Mouse (Mus musculus): ENCODE results near the gene Pdxdc1. TPM values are rescaled to one million over a fixed set of nuclear protein-coding genes. Genes with fewer than 3 reads are reported as not detected.

Gene Pdxdc1
- total RNA-seq, 2 experiments from 2014 or later: 72.8 to 74.1 TPM

GRCm38 (mm10) chr16:13920093-13920492 lies 17.2 kb upstream of the Pdxdc1 start:
- no peak overlapping the region for H3K27ac ChIP-seq
- TF ChIP-seq CTCF (conservative IDR thresholded peaks at IDR 0.05): no peak
- H3K4me3 ChIP-seq: no peak overlapping the region
- DNase-seq (ENCODE audit: low spot score in 2 of 2): no peak

- DNase-seq (ENCODE audit: low spot score in 2 of 2): no peak
- H3K4me3 ChIP-seq: no peak overlapping the region
- no peak overlapping the region for H3K27ac ChIP-seq
- no peak for TF ChIP-seq CTCF (conservative IDR thresholded peaks at IDR 0.05)
Measured at GRCm38 (mm10) chr16:13907297-13907696, 4.4 kb upstream of the Pdxdc1 start.

DNA sequence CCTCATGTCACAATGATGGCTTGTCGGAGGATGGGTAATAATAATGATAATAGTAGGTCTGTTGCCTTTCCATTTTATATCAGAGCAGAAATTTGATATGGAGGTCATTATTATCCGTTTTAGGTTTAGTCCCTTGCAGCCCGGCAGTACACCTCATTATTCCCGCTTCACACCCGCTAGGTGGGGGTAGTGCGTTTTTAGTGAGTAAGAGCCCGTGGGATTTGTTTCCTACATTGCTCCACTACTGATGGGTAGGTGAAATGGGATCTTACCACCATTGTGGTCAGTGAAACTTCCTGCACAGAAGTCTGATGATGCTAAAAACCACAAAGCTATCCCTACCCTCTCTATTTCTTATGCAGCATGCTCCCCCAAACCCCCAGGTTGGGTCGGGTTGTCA lies 557 bp upstream of the Pdxdc1 start:
- H3K4me3 ChIP-seq: peak overlapping the region; percentile 98
- peak overlapping the region; percentile 96 for H3K27ac ChIP-seq
- peak; percentile 76 to 81 for DNase-seq (ENCODE audit: low spot score in 2 of 2)
- peak; percentile 87 for TF ChIP-seq CTCF (conservative IDR thresholded peaks at IDR 0.05)

DNA sequence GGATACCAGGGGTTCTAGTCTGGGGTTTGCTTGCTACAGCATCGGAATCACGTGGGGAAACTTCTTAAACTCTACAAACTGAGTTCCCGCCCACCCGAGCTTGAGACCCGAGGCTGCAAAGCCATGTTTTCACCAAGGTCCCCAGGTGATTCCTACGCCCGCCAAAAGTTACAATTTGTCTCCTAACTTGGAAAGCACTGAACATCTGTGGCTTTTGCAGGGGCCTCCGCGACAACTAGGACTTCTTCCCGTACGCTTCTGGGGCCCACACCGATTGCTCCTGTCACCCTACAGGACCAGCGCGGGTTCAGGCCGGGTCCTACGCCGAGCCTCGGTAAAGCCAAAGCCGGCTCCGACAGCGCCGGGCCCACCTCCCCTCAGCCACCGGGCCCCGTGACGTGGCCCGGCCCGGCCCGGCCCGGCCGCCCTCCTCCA lies 517 bp downstream of the Pdxdc1 start:
- peak overlapping the region; percentile 98 for H3K4me3 ChIP-seq
- no peak for DNase-seq (ENCODE audit: low spot score in 2 of 2)
- H3K27ac ChIP-seq: peak overlapping the region; percentile 96
- TF ChIP-seq CTCF (conservative IDR thresholded peaks at IDR 0.05): no peak

DNA sequence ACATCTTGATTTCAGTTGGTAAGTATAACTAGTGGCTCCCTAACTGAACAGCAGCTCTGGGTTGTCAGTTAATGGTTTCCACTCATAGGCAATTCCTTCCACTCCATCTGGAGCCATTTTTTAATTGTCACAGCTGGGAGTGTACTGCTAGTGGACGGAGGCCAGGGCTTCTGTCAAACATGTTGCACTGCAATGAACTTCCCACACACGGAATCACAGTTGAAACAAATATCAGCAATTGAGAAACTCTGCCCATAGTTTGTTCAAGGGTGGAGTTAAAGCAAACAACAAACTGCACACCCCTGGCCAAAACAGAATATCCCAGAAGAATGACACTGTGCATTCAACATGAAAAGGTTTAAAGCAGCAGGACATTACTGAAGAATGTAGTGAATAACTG lies 4.0 kb downstream of the Pdxdc1 start:
- no peak overlapping the region for H3K27ac ChIP-seq
- TF ChIP-seq CTCF (conservative IDR thresholded peaks at IDR 0.05): no peak
- H3K4me3 ChIP-seq: no peak overlapping the region
- DNase-seq (ENCODE audit: low spot score in 2 of 2): peak; percentile 19 to 37

GRCm38 (mm10) chr16:13896357-13896756 lies 6.6 kb downstream of the Pdxdc1 start:
- no peak for TF ChIP-seq CTCF (conservative IDR thresholded peaks at IDR 0.05)
- Histone ChIP-seq H3K4me3 (no peak overlapping the region), H3K27ac (no peak overlapping the region)
- DNase-seq (ENCODE audit: low spot score in 2 of 2): no peak

DNA sequence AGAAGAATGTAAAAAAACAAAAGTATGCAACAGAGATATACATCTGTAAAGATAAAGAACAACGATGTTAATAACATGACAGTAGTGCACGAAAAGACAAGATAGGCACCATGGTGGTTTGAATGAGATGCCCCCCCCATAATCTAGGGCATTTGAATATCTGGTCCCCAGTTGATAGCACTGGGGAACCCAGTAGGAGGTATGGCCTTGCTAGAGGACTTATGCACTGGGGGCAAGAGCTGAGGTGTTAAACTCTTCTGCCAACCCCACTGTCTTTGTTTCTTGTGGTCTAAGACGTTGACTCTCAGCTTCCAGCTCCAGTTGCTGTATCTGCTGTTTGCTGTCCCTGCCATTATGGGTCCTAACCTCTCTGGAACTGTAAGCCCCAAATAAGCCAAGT lies 7.2 kb downstream of the Pdxdc1 start:
- no peak overlapping the region for H3K4me3 ChIP-seq
- no peak for TF ChIP-seq CTCF (conservative IDR thresholded peaks at IDR 0.05)
- DNase-seq (ENCODE audit: low spot score in 2 of 2): no peak
- no peak overlapping the region for H3K27ac ChIP-seq

GRCm38 (mm10) chr16:13894097-13894496 lies 8.8 kb downstream of the Pdxdc1 start:
- DNase-seq (ENCODE audit: low spot score in 2 of 2): no peak
- no peak for TF ChIP-seq CTCF (conservative IDR thresholded peaks at IDR 0.05)
- H3K4me3 ChIP-seq: no peak overlapping the region
- no peak overlapping the region for H3K27ac ChIP-seq

- Histone ChIP-seq H3K27ac (no peak overlapping the region), H3K4me3 (no peak overlapping the region)
- DNase-seq (ENCODE audit: low spot score in 2 of 2): no peak
- TF ChIP-seq CTCF (conservative IDR thresholded peaks at IDR 0.05): no peak
Measured at GRCm38 (mm10) chr16:13892850-13893249, 10.1 kb downstream of the Pdxdc1 start.

DNA sequence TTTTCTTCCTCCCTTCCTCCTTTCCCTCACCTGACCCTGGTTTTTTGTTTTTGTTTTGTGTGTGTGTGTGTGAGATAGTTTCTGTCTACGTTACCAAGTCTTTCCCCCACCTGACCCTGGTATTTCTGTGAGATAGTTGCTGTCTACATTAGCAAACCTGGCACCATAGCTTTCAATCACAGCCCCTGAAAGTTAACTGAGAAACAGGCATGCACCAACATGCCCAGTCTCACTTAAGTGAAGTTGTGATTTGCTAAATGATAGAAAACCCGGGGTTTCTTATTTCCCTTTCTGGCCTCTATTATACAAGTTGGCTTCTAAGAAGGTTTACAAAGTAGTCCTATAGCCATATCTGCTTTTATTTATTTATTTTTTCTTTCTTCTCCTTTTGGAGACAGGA lies 12.5 kb downstream of the Pdxdc1 start:
- TF ChIP-seq CTCF (conservative IDR thresholded peaks at IDR 0.05): no peak
- no peak for DNase-seq (ENCODE audit: low spot score in 2 of 2)
- H3K4me3 ChIP-seq: no peak overlapping the region
- H3K27ac ChIP-seq: no peak overlapping the region

DNA sequence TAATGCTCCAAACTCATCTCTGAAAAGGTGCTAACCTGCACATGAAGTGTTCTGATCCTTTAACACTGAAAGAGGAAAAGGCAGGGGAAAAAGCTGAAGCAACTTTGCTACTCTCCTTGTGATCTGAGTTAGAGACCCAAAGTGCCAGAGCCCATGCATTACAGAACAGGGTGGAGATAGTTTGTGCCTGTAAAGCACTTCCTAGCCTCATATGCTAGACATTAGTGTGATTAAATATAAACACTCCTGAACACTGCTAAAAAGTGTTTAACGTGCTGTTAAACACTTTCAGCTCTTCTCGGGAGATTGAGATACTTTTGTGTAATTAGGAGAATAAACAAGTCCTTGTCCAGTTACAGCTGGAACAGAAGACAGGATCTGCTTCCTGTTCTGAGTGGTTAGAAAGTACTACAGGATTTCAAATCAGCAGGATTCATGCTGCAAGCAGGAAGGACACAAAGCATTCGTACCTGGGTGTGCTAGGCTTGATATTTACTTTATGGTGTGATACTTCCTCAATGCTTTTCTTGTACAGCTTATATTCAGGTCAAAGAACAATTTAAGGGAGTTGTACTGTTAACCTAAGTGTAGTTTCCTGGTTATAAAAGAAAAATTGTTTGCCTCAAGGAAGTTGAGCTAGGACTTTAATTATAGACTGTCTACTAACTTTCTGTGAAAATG lies 19.7 kb downstream of the Pdxdc1 start:
- H3K4me3 ChIP-seq: no peak overlapping the region
- TF ChIP-seq CTCF (conservative IDR thresholded peaks at IDR 0.05): no peak
- peak overlapping the region; percentile 25; the same call in 1 of the 2 replicates for H3K27ac ChIP-seq
- no peak for DNase-seq (ENCODE audit: low spot score in 2 of 2)

DNA sequence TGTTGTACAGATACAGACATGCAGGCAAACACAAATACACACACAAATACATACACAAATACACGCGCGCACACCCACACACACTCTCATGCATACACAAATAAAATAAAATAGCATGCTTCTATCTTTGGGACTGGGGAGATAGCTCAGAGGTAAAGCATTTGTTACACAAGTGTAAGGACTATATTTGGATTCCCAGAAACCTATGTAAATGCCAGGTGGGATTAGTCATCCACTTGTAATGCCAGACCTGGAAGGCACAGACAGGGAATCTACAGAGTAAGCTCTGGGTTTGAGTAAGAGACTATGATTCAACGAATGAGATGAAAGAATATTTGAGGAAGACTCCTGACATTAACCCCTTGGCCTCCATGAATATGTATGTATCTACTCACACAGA lies 27.4 kb downstream of the Pdxdc1 start:
- no peak overlapping the region for H3K27ac ChIP-seq
- TF ChIP-seq CTCF (conservative IDR thresholded peaks at IDR 0.05): no peak
- no peak overlapping the region for H3K4me3 ChIP-seq
- DNase-seq (ENCODE audit: low spot score in 2 of 2): peak in 1 of 2 experiments; percentile 18

DNA sequence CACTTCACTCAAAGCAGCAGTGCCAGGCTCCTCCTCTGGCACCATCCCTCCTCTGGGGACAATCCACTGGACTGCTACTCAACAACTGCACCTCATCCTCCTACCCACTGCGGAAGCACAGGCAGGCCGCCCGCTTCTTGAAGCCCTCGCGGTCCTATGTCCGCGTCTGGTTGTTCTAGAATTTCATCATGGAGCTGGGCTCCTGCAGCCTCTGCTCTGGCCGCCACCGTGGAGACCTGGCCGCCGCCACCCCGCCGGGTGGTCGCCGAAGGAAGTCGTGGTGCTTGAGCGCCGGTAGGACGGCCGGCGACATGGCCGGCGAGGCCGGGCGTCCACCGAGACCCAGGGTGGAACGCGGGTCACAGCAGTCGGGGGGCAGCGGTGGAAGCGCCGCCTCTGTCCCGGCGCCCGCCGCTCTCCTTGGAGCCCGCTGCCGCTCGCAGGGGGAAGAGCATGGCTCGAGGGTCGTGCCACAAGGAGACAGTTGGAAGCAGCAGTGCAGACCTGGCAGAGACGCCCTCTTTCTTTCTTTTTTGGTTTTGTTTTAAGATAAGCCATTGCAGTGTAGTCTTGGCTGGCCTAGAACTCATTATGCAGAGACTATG lies 34.9 kb downstream of the Pdxdc1 start:
- TF ChIP-seq CTCF (conservative IDR thresholded peaks at IDR 0.05): no peak
- no peak for DNase-seq (ENCODE audit: low spot score in 2 of 2)
- H3K27ac ChIP-seq: peak overlapping the region; percentile 84
- H3K4me3 ChIP-seq: peak overlapping the region; percentile 45

GRCm38 (mm10) chr16:13867406-13867805 lies 35.5 kb downstream of the Pdxdc1 start:
- Histone ChIP-seq H3K4me3 (peak overlapping the region; percentile 45), H3K27ac (peak overlapping the region; percentile 84)
- peak; percentile 22 to 35 for DNase-seq (ENCODE audit: low spot score in 2 of 2)
